Mouse (Mus musculus) stomach, postnatal 0 days (tissue): ENCODE measurements around the gene Loxl3. TPM values are rescaled to one million over a fixed set of nuclear protein-coding genes. Genes with fewer than 3 reads are reported as not detected.

ENCODE experiments used
- ATAC-seq: fragments of 200-750 bp; cut with Nextera tagmentation; 2 replicates; pipeline ENCODE4 v1.8.0; 2017; ENCODE audit not compliant: low FRiP score, low TSS enrichment
- DNase-seq: peaks from one replicate; pipeline ENCODE4 v3.0.0-alpha.2; 2016; ENCODE audit warnings: low spot score
- H3K27ac ChIP-seq: fragments of 300-500 bp; sonication (generic); replicated peaks from 2 replicates; pipeline ENCODE4 v1.5.1; 2014; ENCODE audit warnings: mild to moderate bottlenecking, control low read depth
- H3K27me3 ChIP-seq: fragments of 300-500 bp; sonication (generic); 2 replicates; pipeline ENCODE4 v1.6.1; 2014; ENCODE audit warnings: low read length; ENCODE audit not compliant: control insufficient read depth, insufficient read depth
- H3K36me3 ChIP-seq: fragments of 300-500 bp; sonication (generic); 2 replicates; pipeline ENCODE4 v1.6.1; 2014; ENCODE audit warnings: low read length, mixed read lengths; ENCODE audit not compliant: control insufficient read depth, insufficient read depth
- H3K4me1 ChIP-seq: fragments of 300-500 bp; sonication (generic); replicated peaks from 2 replicates; pipeline ENCODE4 v1.6.1; 2014; ENCODE audit warnings: antibody characterized with exemption; ENCODE audit not compliant: control insufficient read depth, insufficient read depth
- H3K4me2 ChIP-seq: fragments of 300-500 bp; sonication (generic); replicated peaks from 2 replicates; pipeline ENCODE4 v1.6.1; 2014; ENCODE audit warnings: low read depth, mild to moderate bottlenecking, control low read depth, moderate library complexity
- H3K4me3 ChIP-seq: fragments of 300-500 bp; sonication (generic); 2 replicates; pipeline ENCODE4 v1.5.1; 2014; ENCODE audit warnings: low read depth, low read length, control low read depth
- H3K9ac ChIP-seq: fragments of 300-500 bp; sonication (generic); 2 replicates; pipeline ENCODE4 v1.6.1; 2014; ENCODE audit warnings: mild to moderate bottlenecking, low read length, control low read depth, mixed read lengths
- H3K9me3 ChIP-seq: fragments of 300-500 bp; sonication (generic); 2 replicates; pipeline ENCODE4 v1.6.1; 2016; ENCODE audit warnings: low read length; ENCODE audit not compliant: control insufficient read depth
- CTCF ChIP-seq: IDR thresholded peaks from 2 replicates; pipeline ENCODE4 v1.5.1; 2016; ENCODE audit warnings: antibody characterized with exemption, low read depth, mild to moderate bottlenecking, moderate library complexity
- EP300 ChIP-seq: optimal IDR thresholded peaks from 2 replicates; pipeline ENCODE3; 2016; ENCODE audit warnings: antibody characterized with exemption
- WGBS: fragments of 180-500 bp; shearing (Covaris S2); extraction: QIAGEN DNeasy Blood & Tissue Kit; methylation state at CpG from one replicate; pipeline ENCODE4 v1.1.7; 2014; 5-methylcytosine and 5-hydroxymethylcytosine counted together
- polyA plus RNA-seq: library from polyadenylated mRNA; unstranded; fragments of >200 nt; fragmentation: Nextera tagmentation; extraction: Ambion mirVana; gene quantifications from 2 replicates; pipeline ENCODE4 v1.2.1, GENCODE M21; 2015

Loxl3 gene
- polyA plus RNA-seq, 1 experiment from 2014 or later: 5.5 TPM

- H3K9me3 ChIP-seq: no peaks in the 10 kb centered on the region
- ATAC-seq (no peak), DNase-seq (no peak)
- no peak overlapping the region for H3K4me2 ChIP-seq
- H3K27ac ChIP-seq: no peak overlapping the region
- TF ChIP-seq CTCF (no peak), EP300 (no peak)
- no peaks in the 10 kb centered on the region for H3K36me3 ChIP-seq
- WGBS: 71% methylated on average over 8 of the region's 8 CpGs
- no peaks in the 10 kb centered on the region for H3K4me1 ChIP-seq
- no peak overlapping the region for H3K4me3 ChIP-seq
- H3K9ac ChIP-seq: no peak overlapping the region
- H3K27me3 ChIP-seq: no peaks in the 10 kb centered on the region
These were observed 6.7 kb upstream of the Loxl3 start for GRCm38 (mm10) chr6:83027293-83027692.

- DNase-seq (no peak), ATAC-seq (no peak; the same call in 1 of the 2 replicates)
- TF ChIP-seq EP300: no peak
- no peak for TF ChIP-seq CTCF
- no peaks in the 10 kb centered on the region for H3K27me3 ChIP-seq
- H3K36me3 ChIP-seq: no peaks in the 10 kb centered on the region
- no peak overlapping the region for H3K4me3 ChIP-seq
- 46% methylated on average over 7 of the region's 9 CpGs for WGBS
- H3K9ac ChIP-seq: no peak overlapping the region
- no peak overlapping the region for H3K27ac ChIP-seq
- no peak overlapping the region for H3K4me2 ChIP-seq
- H3K9me3 ChIP-seq: no peaks in the 10 kb centered on the region
- H3K4me1 ChIP-seq: no peaks in the 10 kb centered on the region
These were observed 6.3 kb upstream of the Loxl3 start for GRCm38 (mm10) chr6:83027706-83028105.

GRCm38 (mm10) chr6:83029777-83030176, 4.2 kb upstream of the Loxl3 start:
- H3K27ac ChIP-seq: no peak overlapping the region
- no peak for TF ChIP-seq CTCF
- no peak for TF ChIP-seq EP300
- H3K9ac ChIP-seq: no peak overlapping the region
- no peaks in the 10 kb centered on the region for H3K36me3 ChIP-seq
- no peaks in the 10 kb centered on the region for H3K4me1 ChIP-seq
- 52% methylated on average over 10 of the region's 10 CpGs for WGBS
- H3K27me3 ChIP-seq: no peaks in the 10 kb centered on the region
- ATAC-seq (no peak), DNase-seq (no peak)
- H3K4me2 ChIP-seq: no peak overlapping the region
- H3K4me3 ChIP-seq: no peak overlapping the region
- H3K9me3 ChIP-seq: no peaks in the 10 kb centered on the region

- Histone ChIP-seq H3K9ac (no peak overlapping the region), H3K27me3 (no peaks in the 10 kb centered on the region), H3K27ac (no peak overlapping the region), H3K9me3 (no peaks in the 10 kb centered on the region), H3K4me2 (no peak overlapping the region), H3K4me3 (no peak overlapping the region), H3K36me3 (no peaks in the 10 kb centered on the region), H3K4me1 (no peaks in the 10 kb centered on the region)
- DNase-seq (no peak), ATAC-seq (no peak)
- WGBS: 83% methylated on average over 7 of the region's 7 CpGs
- TF ChIP-seq CTCF (no peak), EP300 (no peak)
These were observed 2.9 kb upstream of the Loxl3 start for GRCm38 (mm10) chr6:83031111-83031510.

GRCm38 (mm10) chr6:83031921-83032590, 1.9 kb upstream of the Loxl3 start:
- H3K36me3 ChIP-seq: no peaks in the 10 kb centered on the region
- peak overlapping the region; percentile 68 for H3K9ac ChIP-seq
- TF ChIP-seq EP300 (no peak), CTCF (no peak)
- H3K9me3 ChIP-seq: no peaks in the 10 kb centered on the region
- peak overlapping the region; percentile 65 for H3K4me3 ChIP-seq
- WGBS: 53% methylated on average over 18 of the region's 18 CpGs
- ATAC-seq (no peak), DNase-seq (no peak)
- no peak overlapping the region for H3K27ac ChIP-seq
- no peaks in the 10 kb centered on the region for H3K27me3 ChIP-seq
- H3K4me1 ChIP-seq: no peaks in the 10 kb centered on the region
- H3K4me2 ChIP-seq: peak overlapping the region; percentile 80

- DNase-seq (peak; percentile 68), ATAC-seq (peak; percentile 51)
- Histone ChIP-seq H3K4me3 (peak overlapping the region; percentile 65), H3K9me3 (no peaks in the 10 kb centered on the region), H3K4me2 (peak overlapping the region; percentile 80), H3K36me3 (no peaks in the 10 kb centered on the region), H3K4me1 (no peaks in the 10 kb centered on the region), H3K27ac (peak overlapping the region; percentile 82), H3K9ac (peak overlapping the region; percentile 68), H3K27me3 (no peaks in the 10 kb centered on the region)
- under 1% methylated on average over 31 of the region's 31 CpGs for whole genome bisulfite sequencing
- TF ChIP-seq CTCF (peak; percentile 49; the same call in 1 of the 2 replicates), EP300 (no peak)
These were observed 1.2 kb upstream of the Loxl3 start for GRCm38 (mm10) chr6:83032769-83033191.
